Mouse (Mus musculus): ENCODE results near the gene Trpv1. TPM values are rescaled to one million over a fixed set of nuclear protein-coding genes. Genes with fewer than 3 reads are reported as not detected.

The Trpv1 gene
- polyA plus RNA-seq (2014; fragmentation: Illumina TruSeq; extraction: RNeasy Lipid Tissue Mini Kit (QIAGEN cat#74804); ENCODE audit: low read depth, low replicate concordance), result 0.66 TPM

DNA sequence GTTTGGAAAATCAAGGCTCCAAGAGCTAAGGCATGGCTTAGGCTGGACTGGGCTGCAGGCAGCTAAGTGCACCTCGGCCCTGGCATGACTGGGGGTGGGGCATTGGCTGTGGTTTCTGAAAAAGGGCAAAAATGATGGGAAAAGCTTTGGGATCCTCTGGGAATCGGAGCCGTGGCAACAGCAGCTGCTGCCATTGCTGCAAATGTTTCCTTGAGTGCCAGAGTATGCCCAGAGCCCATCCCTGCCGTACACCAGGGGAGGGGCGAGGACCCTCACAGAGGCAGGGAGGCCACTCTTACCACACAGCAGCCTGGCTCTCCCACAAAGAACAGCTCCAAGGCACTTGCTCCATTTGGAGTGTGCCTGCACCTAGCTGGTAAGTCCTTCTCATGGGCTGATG, at the start of gene Trpv1:
Gene Trpv1, plus strand, starts transcription at position 301 of the 400 bp plus-strand sequence.

DNA sequence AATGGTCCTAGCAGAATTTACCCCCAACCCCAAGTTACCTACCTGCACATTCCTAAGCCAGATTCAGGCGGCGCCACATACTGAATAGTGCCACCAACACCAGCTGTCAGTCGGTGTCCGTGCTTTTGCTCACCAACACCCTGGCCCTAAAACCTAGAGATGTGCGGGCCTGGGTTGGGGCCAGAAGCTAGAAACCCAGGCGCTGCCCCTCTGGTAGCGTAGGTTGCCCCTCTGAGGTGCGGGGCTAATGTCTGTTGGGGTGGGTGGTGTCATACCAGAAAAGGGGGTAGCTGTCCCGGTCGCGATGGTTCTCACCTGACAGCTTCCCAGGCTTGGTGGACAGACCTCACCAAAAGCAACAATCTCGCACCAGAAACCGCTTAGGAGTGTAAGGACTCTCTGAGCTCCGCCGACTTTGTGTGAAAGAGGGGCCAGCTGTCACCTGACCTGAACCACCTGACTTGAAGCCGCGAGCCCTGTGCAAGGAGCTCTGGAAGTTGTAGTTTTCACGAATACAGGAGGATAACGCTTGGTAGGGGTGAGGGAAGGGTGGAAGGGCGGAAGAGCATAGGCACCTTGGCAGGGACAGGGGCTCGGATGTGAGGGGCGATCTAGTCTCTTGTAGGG, 35.4 kb upstream of the Trpv1 start, which contains the start of gene Ctns:
Gene Ctns, minus strand, starts transcription at position 440 of the 627 bp plus-strand sequence.

DNA sequence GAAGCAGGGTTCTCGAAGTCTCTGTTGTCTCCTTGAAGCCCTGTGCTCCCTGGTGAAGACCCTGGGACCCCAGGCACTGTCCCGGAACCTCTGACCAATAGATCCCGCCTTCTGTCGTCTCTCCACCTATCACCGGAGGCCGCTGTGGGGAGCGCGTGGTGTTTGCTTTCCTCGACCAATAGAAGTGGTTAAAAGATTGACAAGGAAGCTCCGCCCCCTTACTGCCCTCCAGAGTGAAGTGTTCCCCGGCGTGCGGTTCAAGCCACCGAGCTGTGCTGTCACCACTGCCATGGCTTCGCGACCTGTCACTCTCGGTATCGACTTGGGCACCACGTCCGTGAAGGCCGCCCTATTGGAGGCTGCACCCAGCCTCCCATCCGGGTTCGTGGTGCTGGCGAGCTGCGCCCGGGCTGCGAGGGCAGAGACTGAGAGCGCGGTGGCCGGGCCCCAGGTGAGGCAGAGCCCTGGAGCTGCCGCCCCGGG, 34.8 kb upstream of the Trpv1 start, which contains the start of gene Shpk:
Gene Shpk, plus strand, starts transcription at position 231 of the 483 bp plus-strand sequence.

DNA sequence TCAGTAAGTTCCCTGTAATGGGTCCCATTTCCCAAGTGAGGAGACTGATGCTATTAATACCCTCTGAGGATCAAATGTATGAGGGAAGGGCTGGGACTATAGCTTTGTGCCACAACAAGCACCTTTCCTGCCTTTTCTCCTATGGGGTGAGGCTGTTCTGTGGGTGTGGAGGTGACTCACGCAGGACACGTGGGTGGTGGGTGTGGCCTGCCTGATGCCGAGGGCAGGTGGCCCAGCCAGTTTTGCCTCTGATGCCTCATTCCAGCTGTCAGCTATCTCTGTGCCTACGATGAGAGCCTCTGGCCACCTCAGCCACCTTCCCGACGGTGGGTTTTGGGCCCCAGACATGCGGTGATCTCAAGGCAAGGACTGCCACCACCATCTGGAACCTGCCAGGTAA, 33.2 kb downstream of the Trpv1 start, which contains the start of gene Trpv3:
Gene Trpv3, plus strand, starts transcription at position 122 of the 400 bp plus-strand sequence.

Other genes starting within 250 kb of the Trpv1 start
- 0.76 TPM for gene P2rx1, start 235.2 kb upstream of the Trpv1 start, polyA plus RNA-seq (2014; fragmentation: Illumina TruSeq; extraction: RNeasy Lipid Tissue Mini Kit (QIAGEN cat#74804); ENCODE audit: low read depth, low replicate concordance)
- 0.50 TPM for gene Camkk1, start 215.3 kb upstream of the Trpv1 start, polyA plus RNA-seq (2014; fragmentation: Illumina TruSeq; extraction: RNeasy Lipid Tissue Mini Kit (QIAGEN cat#74804); ENCODE audit: low read depth, low replicate concordance)
- gene Ncbp3, start 186.5 kb upstream of the Trpv1 start, polyA plus RNA-seq (2014; fragmentation: Illumina TruSeq; extraction: RNeasy Lipid Tissue Mini Kit (QIAGEN cat#74804); ENCODE audit: low read depth, low replicate concordance), result 10.8 TPM
- 1.4 TPM for gene Itgae, start 143.7 kb upstream of the Trpv1 start, polyA plus RNA-seq (2014; fragmentation: Illumina TruSeq; extraction: RNeasy Lipid Tissue Mini Kit (QIAGEN cat#74804); ENCODE audit: low read depth, low replicate concordance)
- 4.4 TPM for gene Haspin, start 96.0 kb upstream of the Trpv1 start, polyA plus RNA-seq (2014; fragmentation: Illumina TruSeq; extraction: RNeasy Lipid Tissue Mini Kit (QIAGEN cat#74804); ENCODE audit: low read depth, low replicate concordance)
- gene P2rx5, start 73.9 kb upstream of the Trpv1 start, polyA plus RNA-seq (2014; fragmentation: Illumina TruSeq; extraction: RNeasy Lipid Tissue Mini Kit (QIAGEN cat#74804); ENCODE audit: low read depth, low replicate concordance), result not detected
- gene Emc6, start 57.3 kb upstream of the Trpv1 start, polyA plus RNA-seq (2014; fragmentation: Illumina TruSeq; extraction: RNeasy Lipid Tissue Mini Kit (QIAGEN cat#74804); ENCODE audit: low read depth, low replicate concordance), result 36.6 TPM
- gene Tax1bp3, start 57.2 kb upstream of the Trpv1 start, polyA plus RNA-seq (2014; fragmentation: Illumina TruSeq; extraction: RNeasy Lipid Tissue Mini Kit (QIAGEN cat#74804); ENCODE audit: low read depth, low replicate concordance), result 82.2 TPM
- gene Ctns, start 35.2 kb upstream of the Trpv1 start, polyA plus RNA-seq (2014; fragmentation: Illumina TruSeq; extraction: RNeasy Lipid Tissue Mini Kit (QIAGEN cat#74804); ENCODE audit: low read depth, low replicate concordance), result 18.5 TPM
- 6.1 TPM for gene Shpk, start 34.8 kb upstream of the Trpv1 start, polyA plus RNA-seq (2014; fragmentation: Illumina TruSeq; extraction: RNeasy Lipid Tissue Mini Kit (QIAGEN cat#74804); ENCODE audit: low read depth, low replicate concordance)
- 40.7 TPM for gene Trpv3, start 33.1 kb downstream of the Trpv1 start, polyA plus RNA-seq (2014; fragmentation: Illumina TruSeq; extraction: RNeasy Lipid Tissue Mini Kit (QIAGEN cat#74804); ENCODE audit: low read depth, low replicate concordance)
- 32.5 TPM for gene Aspa, start 95.3 kb downstream of the Trpv1 start, polyA plus RNA-seq (2014; fragmentation: Illumina TruSeq; extraction: RNeasy Lipid Tissue Mini Kit (QIAGEN cat#74804); ENCODE audit: low read depth, low replicate concordance)
- gene Gm49340, start 95.4 kb downstream of the Trpv1 start, polyA plus RNA-seq (2014; fragmentation: Illumina TruSeq; extraction: RNeasy Lipid Tissue Mini Kit (QIAGEN cat#74804); ENCODE audit: low read depth, low replicate concordance), result not detected
- 3.1 TPM for gene Spata22, start 95.4 kb downstream of the Trpv1 start, polyA plus RNA-seq (2014; fragmentation: Illumina TruSeq; extraction: RNeasy Lipid Tissue Mini Kit (QIAGEN cat#74804); ENCODE audit: low read depth, low replicate concordance)
- not detected for gene Olfr20, start 116.5 kb downstream of the Trpv1 start, polyA plus RNA-seq (2014; fragmentation: Illumina TruSeq; extraction: RNeasy Lipid Tissue Mini Kit (QIAGEN cat#74804); ENCODE audit: low read depth, low replicate concordance)
- gene Olfr376, start 137.0 kb downstream of the Trpv1 start, polyA plus RNA-seq (2014; fragmentation: Illumina TruSeq; extraction: RNeasy Lipid Tissue Mini Kit (QIAGEN cat#74804); ENCODE audit: low read depth, low replicate concordance), result not detected
- not detected for gene Olfr1, start 165.3 kb downstream of the Trpv1 start, polyA plus RNA-seq (2014; fragmentation: Illumina TruSeq; extraction: RNeasy Lipid Tissue Mini Kit (QIAGEN cat#74804); ENCODE audit: low read depth, low replicate concordance)
- not detected for gene Olfr378, start 194.2 kb downstream of the Trpv1 start, polyA plus RNA-seq (2014; fragmentation: Illumina TruSeq; extraction: RNeasy Lipid Tissue Mini Kit (QIAGEN cat#74804); ENCODE audit: low read depth, low replicate concordance)
- not detected for gene Olfr380, start 223.2 kb downstream of the Trpv1 start, polyA plus RNA-seq (2014; fragmentation: Illumina TruSeq; extraction: RNeasy Lipid Tissue Mini Kit (QIAGEN cat#74804); ENCODE audit: low read depth, low replicate concordance)